Mouse (Mus musculus) MEL (cell line): ENCODE measurements around the gene Mcts1. TPM values are rescaled to one million over a fixed set of nuclear protein-coding genes. Genes with fewer than 3 reads are reported as not detected.

Experiments
- DNase-seq: peaks from one replicate; pipeline ENCODE4 v3.0.0; 2011; ENCODE audit warnings: low read depth, low spot score
- H3K27ac ChIP-seq: 2 replicates; pipeline ENCODE4 v1.5.1; 2012; ENCODE audit warnings: low read depth, mild to moderate bottlenecking, control low read depth, low read length, moderate library complexity; ENCODE audit not compliant: control insufficient read depth
- H3K27me3 ChIP-seq, 2 experiments: fragments of 150-350 bp in 1 of 2; sonication (generic) in 1 of 2; 2 replicates each; pipeline ENCODE4 v1.6.1; 2012; ENCODE audit warnings: low read length in 2 of 2, mild to moderate bottlenecking in 2 of 2, improper control_type of control experiment in 1 of 2, moderate library complexity in 1 of 2; ENCODE audit not compliant: insufficient read depth in 2 of 2, control insufficient read depth in 1 of 2
- H3K36me3 ChIP-seq, 2 experiments: 2 replicates each; pipeline ENCODE4 v1.6.1; 2012 to 2014; ENCODE audit warnings: low read length in 2 of 2, improper control_type of control experiment in 1 of 2, inconsistent platforms in 1 of 2, mild to moderate bottlenecking in 1 of 2; ENCODE audit not compliant: insufficient read depth in 2 of 2, control insufficient read depth in 1 of 2
- H3K4me1 ChIP-seq, 2 experiments: fragments of 150-350 bp in 1 of 2; sonication (generic) in 1 of 2; 2 replicates each; pipeline ENCODE4 v1.6.1; 2012; ENCODE audit warnings: low read length in 2 of 2, improper control_type of control experiment in 1 of 2, mild to moderate bottlenecking in 1 of 2; ENCODE audit not compliant: insufficient read depth in 2 of 2, control insufficient read depth in 1 of 2
- H3K4me3 ChIP-seq, 2 experiments: fragments of 150-350 bp in 1 of 2; sonication (generic) in 1 of 2; 2 replicates each; pipeline ENCODE4 v1.5.1; 2012; ENCODE audit warnings: low read depth in 2 of 2, low read length in 2 of 2, mild to moderate bottlenecking in 2 of 2, moderate library complexity in 2 of 2, control low read depth in 1 of 2, improper control_type of control experiment in 1 of 2; ENCODE audit not compliant: control insufficient read depth in 1 of 2, insufficient read depth in 1 of 2
- H3K79me2 ChIP-seq: 2 replicates; pipeline ENCODE4 v1.6.1; 2012; ENCODE audit warnings: mild to moderate bottlenecking, low read length, moderate library complexity; ENCODE audit not compliant: control insufficient read depth, poor library complexity, insufficient read depth
- H3K9ac ChIP-seq: 2 replicates; pipeline ENCODE4 v1.6.1; 2012; ENCODE audit warnings: low read depth, mild to moderate bottlenecking, control low read depth, low read length, moderate library complexity; ENCODE audit not compliant: control insufficient read depth, poor library complexity, severe bottlenecking
- H3K9me3 ChIP-seq: fragments of 150-350 bp; sonication (generic); replicated peaks from 2 replicates; pipeline ENCODE4 v1.6.1; 2012; ENCODE audit warnings: mild to moderate bottlenecking, low read length, improper control_type of control experiment, moderate library complexity; ENCODE audit not compliant: insufficient read depth
- CHD1 ChIP-seq: IDR thresholded peaks from 2 replicates; pipeline ENCODE4 v1.6.1; 2012; ENCODE audit warnings: low read depth, mild to moderate bottlenecking, inconsistent platforms, low read length, improper control_type of control experiment
- E2F4 ChIP-seq: IDR thresholded peaks from 2 replicates; pipeline ENCODE4 v1.6.1; 2011; ENCODE audit warnings: low read depth, low read length, improper control_type of control experiment, borderline replicate concordance
- ELF1 ChIP-seq: IDR thresholded peaks from 2 replicates; pipeline ENCODE4 v1.6.1; 2014; ENCODE audit warnings: low read depth, mild to moderate bottlenecking, inconsistent platforms, low read length, improper control_type of control experiment, moderate library complexity
- GABPA ChIP-seq: IDR thresholded peaks from 2 replicates; pipeline ENCODE4 v1.6.1; 2012; ENCODE audit warnings: low read depth, mild to moderate bottlenecking, inconsistent platforms, low read length, improper control_type of control experiment, moderate library complexity
- HCFC1 ChIP-seq: IDR thresholded peaks from 2 replicates; pipeline ENCODE4 v1.6.1; 2012; ENCODE audit warnings: low read depth, mild to moderate bottlenecking, inconsistent platforms, low read length, improper control_type of control experiment, moderate library complexity
- KAT2A ChIP-seq: conservative IDR thresholded peaks from 2 replicates; pipeline ENCODE4 v1.6.1; 2012; ENCODE audit warnings: low read depth, low read length, improper control_type of control experiment, inconsistent platforms
- MAZ ChIP-seq: IDR thresholded peaks from 2 replicates; pipeline ENCODE4 v1.6.1; 2012; ENCODE audit warnings: low read depth, mild to moderate bottlenecking, inconsistent platforms, low read length, improper control_type of control experiment
- MXI1 ChIP-seq: IDR thresholded peaks from 2 replicates; pipeline ENCODE4 v1.6.1; 2011; ENCODE audit warnings: mild to moderate bottlenecking, low read depth, low read length, improper control_type of control experiment
- NELFE ChIP-seq: IDR thresholded peaks from 2 replicates; pipeline ENCODE4 v1.6.1; 2011; ENCODE audit warnings: low read depth, low read length, improper control_type of control experiment
- NRF1 ChIP-seq: IDR thresholded peaks from 2 replicates; pipeline ENCODE4 v1.6.1; 2014; ENCODE audit warnings: low read depth, mild to moderate bottlenecking, inconsistent platforms, low read length, improper control_type of control experiment, moderate library complexity; ENCODE audit not compliant: poor library complexity, insufficient read depth, severe bottlenecking
- POLR2A ChIP-seq, 2 experiments: IDR thresholded peaks; 2 replicates each; pipeline ENCODE4 v1.6.1; 2011 to 2012; ENCODE audit warnings: low read length in 2 of 2, mild to moderate bottlenecking in 2 of 2, control low read depth in 1 of 2, improper control_type of control experiment in 1 of 2, low read depth in 1 of 2, moderate library complexity in 1 of 2; ENCODE audit not compliant: control insufficient read depth in 1 of 2, insufficient read depth in 1 of 2, poor library complexity in 1 of 2
- POLR2AphosphoS2 ChIP-seq: IDR thresholded peaks from 2 replicates; pipeline ENCODE4 v1.6.1; 2011; ENCODE audit warnings: low read length, improper control_type of control experiment
- SIN3A ChIP-seq: IDR thresholded peaks from 2 replicates; pipeline ENCODE4 v1.6.1; 2012; ENCODE audit warnings: low read length, improper control_type of control experiment, inconsistent platforms
- TAL1 ChIP-seq: IDR thresholded peaks from 2 replicates; pipeline ENCODE4 v1.6.1; 2012; ENCODE audit warnings: mild to moderate bottlenecking, inconsistent platforms, low read length, moderate library complexity, mixed read lengths
- TBP ChIP-seq: IDR thresholded peaks from 2 replicates; pipeline ENCODE4 v1.8.0; 2011; ENCODE audit warnings: low read depth, low read length, improper control_type of control experiment
- TCF12 ChIP-seq: IDR thresholded peaks from 2 replicates; pipeline ENCODE4 v1.6.1; 2014; ENCODE audit warnings: low read depth, mild to moderate bottlenecking, inconsistent platforms, low read length, improper control_type of control experiment, moderate library complexity
- UBTF ChIP-seq: IDR thresholded peaks from 2 replicates; pipeline ENCODE4 v1.6.1; 2012; ENCODE audit warnings: low read depth, mild to moderate bottlenecking, inconsistent platforms, low read length, improper control_type of control experiment, moderate library complexity, borderline replicate concordance; ENCODE audit not compliant: insufficient read depth
- USF1 ChIP-seq: IDR thresholded peaks from 2 replicates; pipeline ENCODE4 v1.6.1; 2014; ENCODE audit warnings: low read depth, mild to moderate bottlenecking, inconsistent platforms, low read length, improper control_type of control experiment, moderate library complexity
- USF2 ChIP-seq, 2 experiments: IDR thresholded peaks; 2 replicates each; pipeline ENCODE4 v1.6.1; 2011 to 2012; ENCODE audit warnings: improper control_type of control experiment in 2 of 2, low read length in 2 of 2, borderline replicate concordance in 1 of 2, inconsistent platforms in 1 of 2, low read depth in 1 of 2, mild to moderate bottlenecking in 1 of 2; ENCODE audit not compliant: insufficient read depth in 1 of 2
- ZC3H11A ChIP-seq: IDR thresholded peaks from 2 replicates; pipeline ENCODE4 v1.6.1; 2012; ENCODE audit warnings: low read depth, mild to moderate bottlenecking, inconsistent platforms, low read length, improper control_type of control experiment
- ZMIZ1 ChIP-seq: IDR thresholded peaks from 2 replicates; pipeline ENCODE4 v1.6.1; 2012; ENCODE audit warnings: low read depth, mild to moderate bottlenecking, inconsistent platforms, low read length, improper control_type of control experiment, moderate library complexity
- ZNF384 ChIP-seq: IDR thresholded peaks from 2 replicates; pipeline ENCODE4 v1.6.1; 2012; ENCODE audit warnings: low read depth, mild to moderate bottlenecking, inconsistent platforms, low read length, improper control_type of control experiment
- polyA plus RNA-seq, 2 experiments: library from polyadenylated mRNA; stranded (reverse) in 1 of 2; unstranded in 1 of 2; fragments of >175 nt in 1 of 2; fragments of >200 nt in 1 of 2; gene quantifications; 2 replicates each; pipeline versions ENCODE4 v1.2.1 to v1.2.4; 2012; ENCODE audit warnings: low replicate concordance in 2 of 2, low read depth in 1 of 2; ENCODE audit not compliant: insufficient read length in 2 of 2, insufficient read depth in 1 of 2, missing spikeins in 1 of 2
- total RNA-seq: library from RNA; depleted of rRNA; stranded (reverse); fragments of 300-350 nt; gene quantifications from 2 replicates; pipeline ENCODE4 v1.2.3, GENCODE M21; 2012

Gene Mcts1
- total and polyA plus RNA-seq, 3 experiments: 27.3 to 37.0 TPM; not detected in 1

GRCm38 (mm10) chrX:38634801-38635637 lies 34.6 kb downstream of the Mcts1 start, which contains the start of gene C1galt1c1:
Gene C1galt1c1, minus strand, starts transcription at chrX:38635087.
- H3K36me3 ChIP-seq: peaks cover 0 to 6% of the 10 kb centered on the region in 2 experiments; a peak in 2 of 4 replicates
- peak within 1 kb of the TSS; percentile 98 for H3K9ac ChIP-seq
- peaks cover 9% of the 10 kb centered on the region for H3K79me2 ChIP-seq
- no peaks in the 10 kb centered on the region for H3K27me3 ChIP-seq
- H3K27ac ChIP-seq: peak within 1 kb of the TSS; percentile 83
- H3K4me1 ChIP-seq: no peaks in the 10 kb centered on the region; a peak in 1 of 4 replicates
- DNase-seq: peak; percentile 91
- H3K9me3 ChIP-seq: no peaks in the 10 kb centered on the region
- H3K4me3 ChIP-seq: peak within 1 kb of the TSS; percentile 98 to 99
- TF ChIP-seq NELFE: peak; percentile 67
- no peak for TF ChIP-seq USF2 (IDR thresholded peaks at IDR 0.05; ENCODE audit: borderline replicate concordance in 1 of 2, insufficient read depth in 1 of 2, low read depth in 1 of 2, low read length in 2 of 2)
- TF ChIP-seq POLR2A (IDR thresholded peaks at IDR 0.05; ENCODE audit: control insufficient read depth in 1 of 2, insufficient read depth in 1 of 2, low read depth in 1 of 2, low read length in 2 of 2, poor library complexity in 1 of 2): peak; percentile 49 to 72; a peak in 2 of 4 replicates
- TF ChIP-seq TCF12: peak; percentile 3; the same call in 1 of the 2 replicates
- no peak for TF ChIP-seq GABPA
- no peak for TF ChIP-seq CHD1
- peak; percentile 41; the same call in 1 of the 2 replicates for TF ChIP-seq NRF1
- peak; percentile 57; the same call in 1 of the 2 replicates for TF ChIP-seq MXI1
- no peak for TF ChIP-seq ZNF384
- TF ChIP-seq USF1: no peak
- TF ChIP-seq POLR2AphosphoS2: peak; percentile 32; the same call in 1 of the 2 replicates
- TF ChIP-seq TAL1: no peak
- TF ChIP-seq UBTF: no peak
- TF ChIP-seq SIN3A: peak; percentile 27; the same call in 1 of the 2 replicates
- peak; percentile 52 for TF ChIP-seq TBP
- TF ChIP-seq HCFC1: peak; percentile 68
- no peak for TF ChIP-seq E2F4
- TF ChIP-seq KAT2A: no peak
- TF ChIP-seq ZC3H11A: no peak
- no peak for TF ChIP-seq MAZ
- peak; percentile 57; the same call in 1 of the 2 replicates for TF ChIP-seq ZMIZ1
- TF ChIP-seq ELF1: peak; percentile 68; the same call in 1 of the 2 replicates
